Mouse (Mus musculus) B cell, adult 2 months (primary cell): ENCODE data around the gene Aicda.
A peak's percentile ranks its signal among the peaks of the same experiment; 100 is the strongest.
"Not testable (repeated sequence)": the region's sequence is repeated elsewhere in the genome, so short reads cannot be mapped to it uniquely, and the experiment has no call there.

Source experiments
- DNase-seq, 2 experiments: peaks; one replicate each; pipeline ENCODE4 v3.0.0; 2022

Gene Aicda

GRCm38 (mm10) chr6:122555266-122555665 is 1.7 kb downstream of the Aicda start:
- DNase-seq = no peak

- peak; percentile 83 to 84 for DNase-seq
Measured at GRCm38 (mm10) chr6:122556959-122557561, 3.5 kb downstream of the Aicda start.

- peak; percentile 87 for DNase-seq
Measured at GRCm38 (mm10) chr6:122560427-122560826, 6.8 kb downstream of the Aicda start.

GRCm38 (mm10) chr6:122561005-122561404 is 7.4 kb downstream of the Aicda start:
- DNase-seq = no peak

- DNase-seq = peak; percentile 68 to 73
Measured at GRCm38 (mm10) chr6:122562463-122562862, 8.9 kb downstream of the Aicda start.

- DNase-seq = peak in 1 of 2 experiments; percentile 20
Measured at GRCm38 (mm10) chr6:122565070-122565784, 11.6 kb downstream of the Aicda start.

GRCm38 (mm10) chr6:122569113-122569512 is 15.5 kb downstream of the Aicda start:
- DNase-seq = peak in 1 of 2 experiments; percentile 35

GRCm38 (mm10) chr6:122569762-122570161 is 16.2 kb downstream of the Aicda start:
- DNase-seq = no peak

GRCm38 (mm10) chr6:122570695-122571616 is 17.4 kb downstream of the Aicda start:
- peak; percentile 54 to 55 for DNase-seq

- DNase-seq = no peak
Measured at GRCm38 (mm10) chr6:122571617-122571959, 18.0 kb downstream of the Aicda start.

- not testable (repeated sequence) for DNase-seq
Measured at GRCm38 (mm10) chr6:122575037-122575436, 21.4 kb downstream of the Aicda start.

GRCm38 (mm10) chr6:122577030-122577429 is 23.4 kb downstream of the Aicda start:
- no peak for DNase-seq

GRCm38 (mm10) chr6:122579086-122579485 is 25.5 kb downstream of the Aicda start:
- no peak for DNase-seq

GRCm38 (mm10) chr6:122591027-122591758 is 37.6 kb downstream of the Aicda start:
- DNase-seq = no peak

GRCm38 (mm10) chr6:122592905-122593304 is 39.3 kb downstream of the Aicda start:
- peak in 1 of 2 experiments; percentile 34 for DNase-seq

- peak; percentile 26 to 41 for DNase-seq
Measured at GRCm38 (mm10) chr6:122595637-122596036, 42.0 kb downstream of the Aicda start.

GRCm38 (mm10) chr6:122596608-122597007 is 43.0 kb downstream of the Aicda start:
- DNase-seq = no peak

GRCm38 (mm10) chr6:122598014-122598413 is 44.4 kb downstream of the Aicda start:
- DNase-seq = peak in 1 of 2 experiments; percentile 52

GRCm38 (mm10) chr6:122598436-122598835 is 44.8 kb downstream of the Aicda start:
- DNase-seq = peak; percentile 59 to 60

- peak; percentile 42 to 45 for DNase-seq
Measured at GRCm38 (mm10) chr6:122599054-122599737, 45.6 kb downstream of the Aicda start.

- DNase-seq = no peak
Measured at GRCm38 (mm10) chr6:122600066-122600646, 46.6 kb downstream of the Aicda start.

- no peak for DNase-seq
Measured at GRCm38 (mm10) chr6:122601031-122601430, 47.4 kb downstream of the Aicda start.
